Mouse (Mus musculus): Measurements from ENCODE around the gene 4930404H24Rik. TPM values are rescaled to one million over a fixed set of nuclear protein-coding genes. Genes with fewer than 3 reads are reported as not detected.

4930404H24Rik gene
- total and polyA plus RNA-seq, 2 experiments from 2014 or later, result not detected

GRCm38 (mm10) chr2:153470983-153471382 is 21.6 kb upstream of the 4930404H24Rik start:
- no peak for TF ChIP-seq CTCF (IDR thresholded peaks at IDR 0.05)

GRCm38 (mm10) chr2:153475114-153476112 is 17.2 kb upstream of the 4930404H24Rik start:
- peak overlapping the region; percentile 42; the same call in 1 of the 2 replicates for H3K9ac ChIP-seq (replicated peaks; ENCODE audit: low read length, poor library complexity, severe bottlenecking)
- H3K4me3 ChIP-seq (ENCODE audit: low read depth, low read length), result no peak overlapping the region
- H3K27me3 ChIP-seq (ENCODE audit: insufficient read depth, low read length), result no peaks in the 10 kb centered on the region
- H3K4me1 ChIP-seq (ENCODE audit: insufficient read depth, low read length), result no peaks in the 10 kb centered on the region
- peak; percentile 49 for DNase-seq (ENCODE audit: low spot score)
- no peak for TF ChIP-seq CTCF (IDR thresholded peaks at IDR 0.05)
- no peak overlapping the region for H3K4me2 ChIP-seq (ENCODE audit: low read depth, low read length, poor library complexity, severe bottlenecking)
- H3K9me3 ChIP-seq (ENCODE audit: low read length), result no peaks in the 10 kb centered on the region
- 29% methylated on average over 4 of the region's 4 CpGs for WGBS
- ATAC-seq (ENCODE audit: low FRiP score), result no peak
- H3K36me3 ChIP-seq (ENCODE audit: insufficient read depth, low read length), result peaks cover 11% of the 10 kb centered on the region
- H3K27ac ChIP-seq (ENCODE audit: low read depth, low read length), result no peak overlapping the region; the same call in 1 of the 2 replicates

More at GRCm38 (mm10) chr2:153470983-153471382, 21.6 kb upstream of the 4930404H24Rik start:
- Histone ChIP-seq H3K9me3 (ENCODE audit: low read length) (no peaks in the 10 kb centered on the region), H3K4me1 (ENCODE audit: insufficient read depth, low read length) (no peaks in the 10 kb centered on the region), H3K9ac (replicated peaks; ENCODE audit: low read length, poor library complexity, severe bottlenecking) (no peak overlapping the region), H3K36me3 (ENCODE audit: insufficient read depth, low read length) (peaks cover 14% of the 10 kb centered on the region), H3K27me3 (ENCODE audit: insufficient read depth, low read length) (no peaks in the 10 kb centered on the region), H3K27ac (ENCODE audit: low read depth, low read length) (no peak overlapping the region), H3K4me3 (ENCODE audit: low read depth, low read length) (no peak overlapping the region), H3K4me2 (ENCODE audit: low read depth, low read length, poor library complexity, severe bottlenecking) (no peak overlapping the region)
- WGBS, result 28% methylated on average over 3 of the region's 3 CpGs
- ATAC-seq (ENCODE audit: low FRiP score), result no peak
- peak; percentile 65 for DNase-seq (ENCODE audit: low spot score)

- no peak overlapping the region for H3K9ac ChIP-seq (replicated peaks; ENCODE audit: low read length, poor library complexity, severe bottlenecking)
- no peak overlapping the region for H3K27ac ChIP-seq (ENCODE audit: low read depth, low read length)
- H3K9me3 ChIP-seq (ENCODE audit: low read length), result no peaks in the 10 kb centered on the region
- H3K4me3 ChIP-seq (ENCODE audit: low read depth, low read length), result no peak overlapping the region
- DNase-seq (ENCODE audit: low spot score) (peak; percentile 84), ATAC-seq (ENCODE audit: low FRiP score) (peak; percentile 67)
- peak; percentile 92 for TF ChIP-seq CTCF (IDR thresholded peaks at IDR 0.05)
- peaks cover 16% of the 10 kb centered on the region for H3K36me3 ChIP-seq (ENCODE audit: insufficient read depth, low read length)
- H3K27me3 ChIP-seq (ENCODE audit: insufficient read depth, low read length), result no peaks in the 10 kb centered on the region
- H3K4me1 ChIP-seq (ENCODE audit: insufficient read depth, low read length), result peaks cover 10% of the 10 kb centered on the region; the same call in 1 of the 2 replicates
- 4% methylated on average over 4 of the region's 4 CpGs for WGBS
- no peak overlapping the region for H3K4me2 ChIP-seq (ENCODE audit: low read depth, low read length, poor library complexity, severe bottlenecking)
Observed at GRCm38 (mm10) chr2:153478583-153478982, 14.0 kb upstream of the 4930404H24Rik start.

GRCm38 (mm10) chr2:153479486-153479885 is 13.1 kb upstream of the 4930404H24Rik start:
- ATAC-seq (ENCODE audit: low FRiP score), result no peak
- H3K9me3 ChIP-seq (ENCODE audit: low read length), result no peaks in the 10 kb centered on the region
- TF ChIP-seq CTCF (IDR thresholded peaks at IDR 0.05), result no peak
- H3K4me3 ChIP-seq (ENCODE audit: low read depth, low read length), result no peak overlapping the region
- WGBS, result 95% methylated on average over 1 of the region's 1 CpGs
- H3K36me3 ChIP-seq (ENCODE audit: insufficient read depth, low read length), result peaks cover 16% of the 10 kb centered on the region
- no peak overlapping the region for H3K27ac ChIP-seq (ENCODE audit: low read depth, low read length)
- H3K27me3 ChIP-seq (ENCODE audit: insufficient read depth, low read length), result no peaks in the 10 kb centered on the region
- H3K9ac ChIP-seq (replicated peaks; ENCODE audit: low read length, poor library complexity, severe bottlenecking), result no peak overlapping the region
- H3K4me2 ChIP-seq (ENCODE audit: low read depth, low read length, poor library complexity, severe bottlenecking), result no peak overlapping the region
- no peak for DNase-seq (ENCODE audit: low spot score)
- peaks cover 20% of the 10 kb centered on the region; the same call in 1 of the 2 replicates for H3K4me1 ChIP-seq (ENCODE audit: insufficient read depth, low read length)

- H3K4me2 ChIP-seq (ENCODE audit: low read depth, low read length, poor library complexity, severe bottlenecking), result no peak overlapping the region
- DNase-seq (ENCODE audit: low spot score) (no peak), ATAC-seq (ENCODE audit: low FRiP score) (no peak)
- WGBS, result 69% methylated on average over 7 of the region's 7 CpGs
- no peaks in the 10 kb centered on the region for H3K27me3 ChIP-seq (ENCODE audit: insufficient read depth, low read length)
- H3K4me1 ChIP-seq (ENCODE audit: insufficient read depth, low read length), result peaks cover 20% of the 10 kb centered on the region; the same call in 1 of the 2 replicates
- peaks cover 16% of the 10 kb centered on the region for H3K36me3 ChIP-seq (ENCODE audit: insufficient read depth, low read length)
- TF ChIP-seq CTCF (IDR thresholded peaks at IDR 0.05), result no peak
- H3K4me3 ChIP-seq (ENCODE audit: low read depth, low read length), result no peak overlapping the region
- no peak overlapping the region for H3K9ac ChIP-seq (replicated peaks; ENCODE audit: low read length, poor library complexity, severe bottlenecking)
- no peak overlapping the region for H3K27ac ChIP-seq (ENCODE audit: low read depth, low read length)
- no peaks in the 10 kb centered on the region for H3K9me3 ChIP-seq (ENCODE audit: low read length)
Observed at GRCm38 (mm10) chr2:153481108-153481860, 11.3 kb upstream of the 4930404H24Rik start.
